Mouse (Mus musculus): ENCODE measurements around the gene Taok1.
A peak's percentile ranks its signal among the peaks of the same experiment; 100 is the strongest.

DNA sequence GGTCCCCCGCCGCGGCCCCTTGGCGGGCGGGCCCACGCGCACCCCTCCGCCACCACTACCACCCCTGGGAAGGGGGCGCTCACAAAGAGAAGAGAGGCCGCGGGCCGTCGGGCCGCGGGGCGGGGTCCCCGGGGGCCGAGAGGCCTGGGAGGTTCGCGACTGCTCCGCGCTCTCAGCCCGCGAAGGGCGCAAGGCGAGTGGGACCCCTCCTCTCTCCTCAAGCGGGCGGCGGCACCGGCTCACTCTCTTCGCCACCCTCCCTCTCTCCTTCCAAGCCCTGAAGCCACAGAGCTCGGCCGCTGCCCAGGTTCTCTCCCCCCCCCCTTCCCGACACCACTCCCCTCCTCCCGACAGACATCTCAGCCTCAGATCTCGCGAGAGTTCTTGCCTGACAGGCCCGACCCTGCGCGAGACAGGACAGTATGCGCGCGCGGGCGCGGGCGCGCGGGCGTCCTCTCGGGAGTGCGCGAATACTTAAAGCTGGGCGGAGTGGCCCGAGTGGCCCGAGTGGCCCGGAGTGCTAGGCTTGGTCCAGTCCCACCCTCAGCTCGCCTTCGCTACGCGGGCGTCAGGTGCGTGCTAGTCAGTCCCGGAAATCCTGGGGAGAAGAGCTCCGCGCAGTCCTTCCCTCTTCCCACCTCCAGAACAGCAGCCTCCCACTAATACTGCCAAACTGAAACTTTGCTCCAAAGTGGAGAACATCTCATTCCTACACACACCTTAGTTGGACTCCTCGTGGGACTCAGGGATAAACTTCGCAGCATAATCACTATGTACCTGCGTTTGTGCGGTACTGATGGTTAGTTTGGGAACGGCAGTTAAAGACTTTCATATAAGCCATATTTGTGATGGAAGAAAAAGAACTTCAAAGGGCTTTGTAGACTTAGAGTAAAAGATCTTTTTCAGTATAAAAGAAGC, at the start of gene Taok1:
- TF ChIP-seq POLR2A (IDR thresholded peaks at IDR 0.05; ENCODE audit: control insufficient read depth, low read depth, low read length) (peak; percentile 94), CTCF (IDR thresholded peaks at IDR 0.05; ENCODE audit: control insufficient read depth, insufficient read depth, insufficient replicate concordance, low read depth, low read length) (no peak)

Measured in testis, adult 2 months (tissue).